Mouse (Mus musculus) ES-Bruce4 (cell line): ENCODE data around the gene Ralb.

Source experiments
- CTCF ChIP-seq: IDR thresholded peaks from one replicate; pipeline ENCODE4 v1.8.1; 2011; ENCODE audit warnings: low read depth, low read length
- EP300 ChIP-seq: IDR thresholded peaks from 2 replicates; pipeline ENCODE4 v1.6.1; 2011; ENCODE audit warnings: low read depth, low read length; ENCODE audit not compliant: insufficient read depth
- POLR2A ChIP-seq: IDR thresholded peaks from one replicate; pipeline ENCODE4 v1.8.1; 2011; ENCODE audit warnings: low read length; ENCODE audit not compliant: insufficient read depth

DNA sequence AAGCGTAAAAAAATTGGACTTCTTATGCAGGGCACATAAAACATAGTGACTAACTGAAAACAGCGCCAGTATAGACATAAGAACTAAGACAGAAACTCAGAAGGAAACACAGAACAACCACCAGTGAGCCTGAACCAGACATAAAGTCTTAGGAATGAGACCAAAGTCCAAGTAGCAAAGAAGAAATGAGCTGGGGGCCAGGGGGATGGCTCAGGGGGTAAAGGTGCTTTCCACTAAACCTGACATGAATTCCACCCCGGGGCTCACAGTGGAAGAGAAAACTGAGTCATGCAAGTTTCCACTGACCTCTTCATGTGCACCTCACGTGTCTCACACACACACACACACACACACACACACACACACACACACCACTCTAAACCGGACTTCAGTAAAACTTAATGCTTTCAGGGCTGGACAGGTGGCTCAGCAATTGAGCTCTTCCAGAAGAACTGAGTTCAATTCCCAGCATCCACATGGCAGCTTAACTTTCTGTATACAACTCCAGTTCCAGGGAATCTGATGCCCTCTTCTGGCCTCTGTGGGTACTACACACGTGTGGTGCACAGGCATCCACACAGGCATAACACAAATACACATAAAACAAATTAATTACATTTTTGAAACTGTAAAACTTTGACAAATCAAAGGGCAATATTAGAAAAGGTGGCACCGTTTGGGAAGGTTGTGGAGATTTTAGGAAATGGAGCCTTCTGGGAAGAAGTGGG is 23.2 kb downstream of the Ralb start:
- no peak for TF ChIP-seq EP300
- no peak for TF ChIP-seq POLR2A
- TF ChIP-seq CTCF: peak; percentile 33
